Mouse (Mus musculus): ENCODE results near the gene Igsf21.

- no peak for TF ChIP-seq POLR2A (IDR thresholded peaks at IDR 0.05; ENCODE audit: extremely low read depth, insufficient read depth, low read length)
- no peak for TF ChIP-seq CTCF (IDR thresholded peaks at IDR 0.05; ENCODE audit: low read depth, low read length)
These were observed 230.7 kb downstream of the Igsf21 start for GRCm38 (mm10) chr4:140015916-140016315.
